Mouse (Mus musculus) layer of hippocampus, postnatal 14 days (tissue): ENCODE results near the gene L1cam. TPM values are rescaled to one million over a fixed set of nuclear protein-coding genes. Genes with fewer than 3 reads are reported as not detected.

ENCODE experiments used
- DNase-seq, 2 experiments: peaks; one replicate each; pipeline ENCODE4 v3.0.0; 2021 to 2022; ENCODE audit warnings: low spot score in 2 of 2, mixed read lengths in 1 of 2
- long read RNA-seq, 2 experiments: library from polyadenylated mRNA; stranded (forward); transcript quantifications; one replicate each; pipeline ENCODE4 v2.0.0; 2021
- total RNA-seq, 2 experiments: library from RNA; stranded (reverse); gene quantifications; 2 replicates each; pipeline ENCODE4 v1.2.3; 2021

Gene L1cam
- 100 to 1,000 TPM; 213 to 217 TPM for total RNA-seq
- long read RNA-seq, experiment 1, partial matches to known transcripts, result 0 of 6 reads
- long read RNA-seq, experiment 1, other reads (novel, unspliced or antisense), result 6 of 6 reads
- long read RNA-seq, experiment 2, partial matches to known transcripts, result 1 of 9 reads
- long read RNA-seq, experiment 2, other reads (novel, unspliced or antisense), result 8 of 9 reads

- DNase-seq, result no peak
These were observed at the start of gene L1cam for GRCm38 (mm10) chrX:73895719-73896118. TSS of gene L1cam (minus strand) at chrX:73896105.

DNA sequence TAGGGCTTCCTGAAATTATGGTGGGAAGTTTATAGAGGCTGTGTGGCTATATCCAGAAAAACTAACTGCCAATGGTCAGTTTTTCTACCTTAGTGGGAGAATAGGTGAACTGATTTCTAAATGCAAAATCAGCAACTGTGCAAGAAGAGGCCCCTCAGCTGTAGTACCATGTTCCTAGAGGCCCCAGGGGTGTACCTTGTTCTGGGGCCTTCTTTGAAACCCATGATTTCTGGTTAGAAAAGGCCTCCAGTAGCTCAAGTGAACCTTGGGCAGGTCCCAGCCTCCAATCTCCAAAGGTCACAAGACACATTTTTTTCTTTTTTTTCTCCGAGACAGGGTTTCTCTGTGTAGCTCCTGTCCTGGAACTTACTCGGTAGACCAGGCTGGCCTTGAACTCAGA is 46.4 kb upstream of the L1cam start:
- DNase-seq, result no peak

DNA sequence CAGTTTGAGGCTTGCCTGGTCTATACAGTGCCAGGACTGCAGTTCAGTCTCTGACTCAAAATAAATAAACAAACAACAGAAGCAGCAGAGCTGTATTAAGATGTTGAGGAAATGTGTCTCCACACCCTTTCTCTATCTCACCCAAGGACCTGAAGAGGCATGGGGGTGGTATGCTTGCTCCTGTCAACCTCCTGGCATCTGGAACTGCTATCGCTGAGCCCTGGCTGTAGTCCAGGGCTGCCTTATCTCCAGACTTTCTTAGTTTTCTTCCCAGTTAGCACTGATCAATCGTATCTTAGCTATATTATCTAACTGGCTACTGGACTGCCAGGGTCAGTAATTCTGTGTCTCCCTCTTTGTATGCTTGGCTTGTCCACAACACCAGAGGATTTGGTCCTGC is 46.0 kb upstream of the L1cam start:
- no peak for DNase-seq

DNA sequence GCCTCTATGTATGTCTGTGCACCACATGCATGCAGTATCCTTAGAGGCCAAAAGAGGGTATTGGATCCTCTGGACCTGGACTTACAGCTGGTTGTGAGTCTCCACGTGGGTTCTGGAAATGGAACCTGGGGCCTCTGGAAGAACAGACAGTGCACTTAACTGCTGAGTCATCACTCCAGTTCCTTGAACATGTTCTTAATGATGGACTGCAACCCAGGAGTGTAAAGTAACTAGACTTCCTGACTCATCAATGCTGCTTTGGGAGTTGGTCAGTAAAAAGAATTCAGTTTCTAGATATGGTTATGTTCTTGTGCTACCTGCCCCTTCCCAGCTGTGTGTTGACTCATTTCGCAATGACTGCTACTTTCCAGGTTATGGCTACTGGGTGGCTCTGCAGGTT is 36.0 kb upstream of the L1cam start:
- no peak for DNase-seq

DNA sequence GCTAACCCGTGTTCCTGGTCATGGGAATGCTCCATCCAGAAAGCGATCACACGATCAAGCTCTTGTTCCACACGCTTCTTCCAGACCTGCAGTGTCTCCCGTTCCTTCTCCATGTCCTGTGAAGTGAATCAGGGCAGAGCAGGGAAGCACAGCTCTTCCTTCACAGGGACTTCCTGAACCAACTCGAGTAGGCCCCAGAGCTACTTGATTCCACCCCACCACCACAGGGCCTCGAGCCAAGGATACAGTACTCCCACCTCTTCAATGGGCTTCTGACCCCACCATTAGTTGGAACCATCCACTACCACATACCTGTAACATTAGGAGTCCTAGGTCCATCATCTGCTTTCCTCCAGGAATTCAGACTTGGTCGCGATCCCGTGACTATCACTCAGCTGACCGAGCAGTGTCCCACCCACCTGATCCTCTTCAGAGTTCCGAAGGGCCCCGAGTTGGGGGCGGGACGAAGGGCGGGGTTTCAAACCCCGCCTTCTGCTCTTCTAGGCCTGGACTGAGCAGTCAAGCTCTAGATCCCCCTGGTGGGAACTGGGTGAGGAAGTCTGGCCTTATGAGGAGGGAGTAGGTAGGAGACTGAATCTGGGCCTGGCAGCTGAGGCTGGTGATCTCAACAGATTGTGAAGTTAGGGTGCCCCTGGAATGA is 34.6 kb upstream of the L1cam start, which contains the start of gene Renbp:
Gene Renbp (minus strand): TSS at position 449 of the 661 bp plus-strand sequence.
- DNase-seq, result no peak

DNA sequence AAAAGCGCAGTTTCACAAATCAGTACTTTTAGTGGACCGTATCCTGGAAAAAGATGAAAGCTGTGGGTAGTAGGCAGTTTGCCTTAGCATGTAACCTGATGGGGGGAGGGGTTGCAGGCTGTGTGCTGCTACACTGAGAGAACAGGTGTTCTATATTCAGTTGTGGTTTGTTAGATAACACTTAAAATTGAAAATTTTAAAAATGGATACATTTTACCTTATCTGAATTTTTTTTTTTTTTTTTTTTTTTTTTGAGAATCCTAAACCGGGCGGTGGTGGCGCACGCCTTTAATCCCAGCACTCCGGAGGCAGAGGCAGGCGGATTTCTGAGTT is 26.6 kb upstream of the L1cam start:
- no peak for DNase-seq

DNA sequence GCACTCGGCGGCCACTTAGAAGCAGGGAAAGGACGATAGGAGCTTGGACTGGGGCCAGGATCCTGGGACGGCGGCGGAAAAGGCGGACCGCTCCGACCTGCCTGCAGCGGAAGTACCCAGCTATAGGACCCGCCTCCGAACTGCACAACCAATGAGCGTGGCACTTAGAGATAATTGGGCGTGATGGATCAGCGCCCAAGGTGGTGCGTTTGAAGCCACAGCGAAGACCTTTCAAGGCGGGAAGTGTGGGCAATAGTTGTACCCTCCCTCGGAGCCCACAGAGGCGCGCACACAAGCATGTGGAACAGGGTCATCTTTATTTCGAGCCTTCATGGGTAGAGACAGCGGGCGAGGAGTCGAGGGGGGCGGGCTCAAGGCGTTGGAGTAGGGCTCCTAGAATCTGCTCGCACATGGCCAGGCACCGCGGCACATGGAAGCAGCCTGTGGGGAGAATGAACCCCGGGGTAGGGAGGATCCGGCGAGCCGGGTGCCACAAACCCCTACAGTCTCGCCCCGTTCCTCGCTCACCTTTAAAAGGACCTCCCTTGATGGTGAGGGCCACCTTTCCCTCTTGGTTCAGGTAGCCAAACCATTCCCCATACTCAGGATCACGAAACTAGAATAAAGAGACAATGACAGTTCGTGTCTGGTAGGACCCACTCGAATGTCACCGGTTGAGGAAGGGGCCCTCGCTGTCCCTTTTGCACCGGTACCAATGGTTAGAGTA is 26.1 kb upstream of the L1cam start, which contains the start of the genes Arhgap4 and Naa10:
Gene Arhgap4 (minus strand): TSS at position 48 of the 727 bp plus-strand sequence.
Gene Naa10 (minus strand): TSS at position 122 of the 727 bp plus-strand sequence.
- DNase-seq, result peak; percentile 77 to 88

- DNase-seq, result no peak
These were observed 25.4 kb upstream of the L1cam start for GRCm38 (mm10) chrX:73921285-73921822.

GRCm38 (mm10) chrX:73918631-73919030 is 22.7 kb upstream of the L1cam start:
- no peak for DNase-seq

DNA sequence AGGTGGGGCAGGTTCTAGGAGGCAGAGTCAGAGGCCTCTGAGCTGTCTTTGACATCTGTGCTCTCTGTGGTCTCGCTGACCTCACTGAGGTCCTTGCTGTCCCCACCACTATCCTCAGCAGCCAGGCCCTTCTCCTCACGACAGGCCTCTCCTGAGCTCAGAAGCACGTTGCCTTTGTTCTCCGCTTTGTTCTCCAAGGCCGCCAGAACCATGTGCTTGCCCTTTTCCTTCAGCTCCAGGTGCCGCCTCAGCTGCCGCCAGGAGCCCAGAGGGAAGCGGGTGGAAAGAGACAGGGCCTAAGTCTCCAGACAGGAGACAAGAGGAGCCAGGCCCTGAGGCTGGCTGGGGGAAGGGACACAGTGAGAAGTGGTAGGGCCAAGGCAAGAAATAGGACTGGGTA is 21.0 kb upstream of the L1cam start:
- DNase-seq, result no peak

- peak; percentile 80 to 89 for DNase-seq
These were observed 19.2 kb upstream of the L1cam start for GRCm38 (mm10) chrX:73914827-73915703.

- no peak for DNase-seq
These were observed 15.7 kb upstream of the L1cam start for GRCm38 (mm10) chrX:73911588-73911987.

- no peak for DNase-seq
These were observed 15.3 kb upstream of the L1cam start for GRCm38 (mm10) chrX:73911156-73911555.

DNA sequence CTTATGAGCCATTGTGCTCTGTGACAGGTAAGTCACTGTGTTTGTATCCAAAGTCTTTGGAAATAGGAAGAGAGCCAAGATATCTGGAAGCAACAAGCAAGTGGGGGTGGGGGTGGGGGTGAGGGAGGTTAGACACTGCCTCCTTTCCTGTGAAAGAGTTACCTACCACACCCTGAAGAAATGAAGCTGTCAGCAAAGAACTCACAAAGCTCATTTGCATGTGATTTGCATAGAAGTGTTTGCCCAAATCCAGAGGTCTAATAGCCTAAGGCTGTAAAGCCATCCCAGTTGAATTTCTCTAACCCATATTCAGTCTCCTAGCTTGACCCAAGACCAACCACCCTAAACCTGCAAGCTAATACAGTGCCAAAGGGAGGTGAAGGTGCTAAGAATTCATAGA is 14.5 kb upstream of the L1cam start:
- no peak for DNase-seq

DNA sequence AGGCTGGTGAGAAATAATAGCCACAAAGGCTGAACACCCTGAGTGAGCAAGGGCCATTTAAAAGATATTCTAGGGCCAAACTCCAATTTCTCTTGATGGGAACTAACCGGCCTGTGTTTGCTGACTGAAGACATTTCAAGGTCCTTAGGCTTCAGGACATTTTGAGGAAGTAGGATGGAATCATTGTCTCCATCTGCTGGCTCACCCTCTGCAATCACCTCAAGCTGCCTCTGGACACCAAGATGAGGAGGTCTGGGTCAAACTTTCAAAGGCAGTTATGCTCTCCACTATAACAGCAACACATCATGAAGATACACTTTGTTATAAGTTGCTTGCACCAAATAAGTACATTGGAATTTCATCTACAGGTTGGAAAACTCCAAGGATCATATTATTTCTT is 14.1 kb upstream of the L1cam start:
- no peak for DNase-seq

GRCm38 (mm10) chrX:73897959-73898358 is 2.1 kb upstream of the L1cam start:
- DNase-seq, result no peak

DNA sequence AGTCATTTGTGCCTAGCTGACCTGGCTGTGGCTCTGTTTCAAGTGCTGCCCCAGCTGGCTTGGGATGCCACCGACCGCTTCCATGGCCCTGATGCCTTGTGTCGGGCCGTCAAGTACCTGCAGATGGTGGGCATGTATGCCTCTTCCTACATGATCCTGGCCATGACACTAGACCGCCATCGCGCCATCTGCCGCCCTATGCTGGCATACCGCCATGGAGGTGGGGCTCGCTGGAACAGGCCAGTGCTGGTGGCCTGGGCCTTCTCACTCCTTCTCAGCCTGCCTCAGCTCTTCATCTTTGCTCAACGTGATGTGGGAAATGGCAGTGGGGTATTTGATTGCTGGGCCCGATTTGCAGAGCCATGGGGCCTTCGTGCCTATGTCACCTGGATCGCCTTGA is 3.1 kb downstream of the L1cam start:
- no peak for DNase-seq

DNA sequence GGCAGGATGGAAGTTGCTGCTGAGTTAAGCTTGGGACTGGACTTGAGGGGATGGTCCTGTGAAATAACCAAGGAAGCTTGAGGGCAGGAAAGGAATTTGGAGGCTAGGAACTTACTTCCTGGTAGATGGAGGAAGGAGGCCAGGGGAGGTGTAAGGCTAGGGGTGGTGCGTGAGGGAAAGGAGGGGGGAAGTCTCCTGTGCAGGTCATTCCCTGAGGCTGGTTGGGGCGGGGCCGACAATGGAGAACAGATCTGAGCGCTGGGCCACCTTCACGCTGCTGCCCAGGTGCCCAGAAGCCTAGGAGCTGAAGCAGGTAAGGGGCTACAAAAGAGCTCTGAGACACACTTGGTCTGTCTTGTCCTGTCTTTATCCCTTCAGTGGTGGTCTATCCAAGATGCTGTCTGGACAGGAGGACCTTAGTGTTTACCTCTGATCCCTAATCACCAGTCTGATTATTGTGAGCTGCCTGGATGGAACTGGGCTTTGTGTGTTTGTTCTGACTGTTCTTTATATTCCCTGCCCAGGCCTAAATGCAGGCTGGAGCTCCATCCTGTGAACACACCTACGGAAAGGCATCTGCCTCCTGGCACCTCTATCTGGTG is 4.3 kb downstream of the L1cam start, which contains the start of gene Avpr2:
Gene Avpr2 (plus strand): TSS at position 552 of the 602 bp plus-strand sequence.
- no peak for DNase-seq

DNA sequence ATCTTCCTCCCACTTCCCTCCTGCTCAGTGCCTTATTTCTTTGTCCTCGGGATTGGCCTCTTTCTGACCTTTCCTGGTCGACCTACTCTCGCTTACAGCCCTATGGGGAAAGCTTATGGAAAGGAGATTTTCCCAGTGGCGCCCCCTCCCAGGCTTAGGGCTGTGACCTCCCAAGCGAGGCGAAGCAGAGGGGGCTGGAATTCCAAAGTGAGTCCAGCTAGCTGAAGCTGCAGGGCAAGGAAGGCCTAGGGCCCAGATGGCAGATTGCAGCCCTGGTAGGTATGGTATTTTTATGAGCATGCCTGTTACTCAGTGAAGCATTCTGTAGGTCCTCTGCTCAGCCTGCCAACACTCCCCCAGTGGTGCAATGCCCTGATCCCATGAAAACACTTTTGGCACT is 14.4 kb downstream of the L1cam start:
- DNase-seq, result no peak

GRCm38 (mm10) chrX:73881036-73881427 is 14.9 kb downstream of the L1cam start:
- DNase-seq, result no peak
